Mouse (Mus musculus): ENCODE measurements at regions not wholly inside any gene's neighbourhood (a gene's known extent, or its start where the extent isn't known, plus 50 kb on each side); places are given as distances from the start of the nearest gene placed in this dataset.

DNA sequence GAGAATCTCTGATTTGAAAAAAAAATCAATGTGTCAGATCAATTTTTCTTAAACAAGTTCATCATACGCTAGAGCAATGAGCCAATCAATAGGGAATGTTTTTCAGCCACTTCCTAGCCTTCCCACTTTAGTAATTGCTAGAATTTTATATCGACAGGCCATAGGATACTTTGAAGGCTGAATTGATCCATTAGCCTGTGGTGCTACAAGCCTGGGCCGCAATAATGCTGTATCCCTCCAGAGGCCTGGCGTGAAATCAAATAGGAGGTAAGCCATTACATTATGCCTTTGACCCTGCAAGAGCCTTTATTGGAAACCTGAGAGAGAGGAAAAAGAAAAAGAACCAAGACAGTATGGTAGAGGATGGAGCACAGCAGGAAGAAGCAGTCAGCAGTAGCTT, 53.7 kb upstream of the Gm11232 start:
- no peak for DNase-seq

GRCm38 (mm10) chr4:71808271-71808670, 50.5 kb upstream of the Gm11232 start:
- no peak for DNase-seq
